Mouse (Mus musculus) bone marrow macrophage, adult 2 months (primary cell): ENCODE measurements at regions not wholly inside any gene's neighbourhood (a gene's known extent, or its start where the extent isn't known, plus 50 kb on each side); places are given as distances from the start of the nearest gene placed in this dataset.

Experiments used
- H3K27ac ChIP-seq: 2 replicates; pipeline ENCODE4 v1.5.1; 2012; ENCODE audit warnings: low read depth, low read length; ENCODE audit not compliant: insufficient read depth
- H3K4me1 ChIP-seq: 2 replicates; pipeline ENCODE4 v1.6.1; 2012; ENCODE audit warnings: low read length; ENCODE audit not compliant: control insufficient read depth, insufficient read depth
- H3K4me3 ChIP-seq: 2 replicates; pipeline ENCODE4 v1.5.1; 2012; ENCODE audit warnings: mild to moderate bottlenecking, low read length, moderate library complexity; ENCODE audit not compliant: insufficient read depth
- CTCF ChIP-seq: IDR thresholded peaks from 2 replicates; pipeline ENCODE4 v1.5.1; 2012; ENCODE audit warnings: low read depth, mild to moderate bottlenecking, low read length, moderate library complexity
- POLR2A ChIP-seq: IDR thresholded peaks from 2 replicates; pipeline ENCODE4 v1.6.1; 2012; ENCODE audit warnings: mild to moderate bottlenecking, low read depth, low read length, borderline replicate concordance

GRCm38 (mm10) chr3:143949026-143949637, 255.9 kb downstream of the Lmo4 start:
- H3K27ac ChIP-seq: no peak overlapping the region
- TF ChIP-seq POLR2A: no peak
- no peak for TF ChIP-seq CTCF

GRCm38 (mm10) chr3:143947938-143948267, 257.1 kb downstream of the Lmo4 start:
- Histone ChIP-seq H3K4me3 (no peak overlapping the region), H3K4me1 (no peaks in the 10 kb centered on the region), H3K27ac (no peak overlapping the region)
- no peak for TF ChIP-seq POLR2A
- no peak for TF ChIP-seq CTCF

More at GRCm38 (mm10) chr3:143949026-143949637, 255.9 kb downstream of the Lmo4 start:
- Histone ChIP-seq H3K4me1 (no peaks in the 10 kb centered on the region), H3K4me3 (no peak overlapping the region)

DNA sequence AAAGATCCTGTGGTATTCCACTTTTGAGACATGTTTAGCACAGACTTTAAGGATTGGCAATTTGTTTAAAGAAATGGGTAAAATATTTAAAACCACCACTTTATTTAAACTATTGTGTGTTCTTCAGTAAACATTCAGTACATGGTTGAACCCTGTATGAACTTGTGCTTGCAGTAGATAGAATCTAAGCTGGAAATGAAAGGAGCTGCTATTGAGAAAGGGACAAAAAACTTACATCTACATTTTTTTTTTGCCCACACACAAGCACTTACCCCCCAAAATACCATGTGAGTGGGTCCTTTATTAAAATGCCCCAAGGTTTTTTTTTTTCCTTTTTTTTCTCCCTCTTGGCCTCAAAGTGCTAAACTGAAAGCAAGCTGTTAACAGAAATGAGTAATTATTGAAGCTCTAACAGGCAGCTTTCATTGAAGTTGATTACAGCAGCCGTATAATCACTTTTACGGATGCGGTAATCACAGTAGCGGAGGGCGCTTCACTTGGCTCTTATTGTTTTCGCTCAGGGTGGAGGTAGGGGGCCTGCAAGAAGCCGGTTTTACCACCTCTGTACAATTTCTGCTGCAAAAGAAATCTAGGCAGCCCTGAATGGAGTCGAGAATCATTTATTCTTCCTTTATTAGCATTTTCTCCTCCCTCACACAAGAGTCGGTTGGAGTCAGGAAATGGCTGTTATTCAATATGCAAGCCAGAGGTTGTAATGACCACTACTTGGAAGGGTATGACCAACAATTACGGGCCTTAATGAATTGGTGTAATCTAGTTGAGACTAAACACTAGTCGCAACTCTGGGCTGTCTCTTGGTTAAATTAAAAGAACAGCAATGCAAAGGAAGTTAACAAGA, 257.7 kb downstream of the Lmo4 start:
- Histone ChIP-seq H3K4me3 (no peak overlapping the region), H3K4me1 (no peaks in the 10 kb centered on the region)

DNA sequence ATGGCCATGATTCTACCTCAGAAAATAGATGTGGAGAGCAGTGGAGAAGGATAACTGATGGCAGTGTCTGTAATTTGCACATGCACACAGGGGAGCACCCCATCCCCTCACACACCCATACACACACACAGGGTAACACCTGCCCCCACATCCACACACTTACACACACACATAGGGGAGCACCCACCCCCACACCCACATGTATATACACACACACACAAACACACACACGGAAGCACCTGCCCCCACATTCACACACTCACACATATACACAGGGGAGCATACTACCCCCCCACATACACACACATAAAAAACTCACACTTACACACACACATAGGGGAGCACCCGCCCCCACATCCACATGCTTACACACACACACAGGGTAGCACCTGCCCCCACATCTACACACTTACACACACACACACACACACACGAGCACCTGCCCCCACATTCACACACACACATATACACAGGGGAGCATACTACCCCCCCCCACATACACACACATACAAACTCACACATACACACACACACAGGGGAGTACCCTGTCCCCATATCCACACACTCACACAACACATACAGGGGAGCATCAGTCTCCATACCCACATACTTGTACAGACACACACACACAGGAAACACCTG, 265.8 kb downstream of the Lmo4 start:
- H3K27ac ChIP-seq: no peak overlapping the region
- H3K4me1 ChIP-seq: no peaks in the 10 kb centered on the region
- no peak for TF ChIP-seq POLR2A
- H3K4me3 ChIP-seq: no peak overlapping the region

More for the DNA sequence above, 257.7 kb downstream of the Lmo4 start:
- no peak for TF ChIP-seq POLR2A
- no peak for TF ChIP-seq CTCF
- no peak overlapping the region for H3K27ac ChIP-seq

- Histone ChIP-seq H3K4me1 (no peaks in the 10 kb centered on the region), H3K27ac (no peak overlapping the region), H3K4me3 (no peak overlapping the region)
- TF ChIP-seq CTCF (peak; percentile 33; the same call in 1 of the 2 replicates), POLR2A (no peak)
Measured at GRCm38 (mm10) chr3:143925322-143925721, 279.7 kb downstream of the Lmo4 start.

- Histone ChIP-seq H3K4me1 (0 out of 2 replicates have a peak, but pooled peaks cover 2% of the 10 kb centered on the region), H3K4me3 (no peak overlapping the region), H3K27ac (no peak overlapping the region)
- no peak for TF ChIP-seq POLR2A
- no peak for TF ChIP-seq CTCF
Measured at GRCm38 (mm10) chr3:143919744-143920143, 285.3 kb downstream of the Lmo4 start.

- H3K27ac ChIP-seq: no peak overlapping the region
- peaks cover 20% of the 10 kb centered on the region for H3K4me1 ChIP-seq
- no peak overlapping the region for H3K4me3 ChIP-seq
- TF ChIP-seq CTCF (no peak), POLR2A (no peak)
Measured at GRCm38 (mm10) chr3:143914341-143915217, 290.4 kb downstream of the Lmo4 start.

DNA sequence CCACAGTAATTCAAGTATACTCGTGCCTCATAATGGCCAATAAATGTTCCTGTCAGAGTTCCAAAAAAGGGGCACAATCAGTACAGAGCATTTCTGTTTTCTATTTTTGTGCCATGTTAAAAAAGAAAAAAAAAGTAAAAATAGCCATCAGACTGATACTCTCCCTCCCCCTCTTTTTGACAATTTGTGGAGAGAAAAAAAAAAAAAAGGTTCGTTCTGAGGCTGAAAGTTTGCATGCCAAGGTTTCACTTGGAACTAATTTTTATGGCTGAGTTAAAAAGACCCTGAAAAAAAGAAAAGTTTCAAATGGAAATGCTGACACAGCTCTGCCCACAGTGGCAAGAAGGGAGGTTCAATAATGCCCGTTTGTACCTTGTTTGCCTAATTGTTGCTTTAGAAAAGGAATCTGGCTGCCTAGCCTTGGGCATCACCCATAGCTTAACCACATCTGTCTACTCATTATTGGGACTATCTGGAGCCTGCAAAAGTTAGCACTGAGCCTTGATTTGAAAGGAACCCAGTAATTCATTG, 291.9 kb downstream of the Lmo4 start:
- Histone ChIP-seq H3K27ac (no peak overlapping the region), H3K4me1 (peaks cover 20% of the 10 kb centered on the region), H3K4me3 (no peak overlapping the region)
- TF ChIP-seq POLR2A (no peak), CTCF (no peak)

- peaks cover 20% of the 10 kb centered on the region for H3K4me1 ChIP-seq
- TF ChIP-seq POLR2A (no peak), CTCF (no peak)
- H3K27ac ChIP-seq: no peak overlapping the region; the same call in 1 of the 2 replicates
- H3K4me3 ChIP-seq: peak overlapping the region; percentile 4; the same call in 1 of the 2 replicates
Measured at GRCm38 (mm10) chr3:143912433-143912832, 292.6 kb downstream of the Lmo4 start.
